Mouse (Mus musculus) liver, adult 2 months (tissue): Measurements from ENCODE around the gene Bcdin3d.

Experiments used
- CTCF ChIP-seq: fragments of 200-500 bp; IDR thresholded peaks from 2 replicates; pipeline ENCODE4 v1.5.1; 2011; ENCODE audit warnings: low read depth, low read length, control low read depth
- POLR2A ChIP-seq: fragments of 200-500 bp; IDR thresholded peaks from 2 replicates; pipeline ENCODE4 v1.6.1; 2011; ENCODE audit warnings: low read length, control low read depth; ENCODE audit not compliant: insufficient read depth; ENCODE audit errors: extremely low read depth

DNA sequence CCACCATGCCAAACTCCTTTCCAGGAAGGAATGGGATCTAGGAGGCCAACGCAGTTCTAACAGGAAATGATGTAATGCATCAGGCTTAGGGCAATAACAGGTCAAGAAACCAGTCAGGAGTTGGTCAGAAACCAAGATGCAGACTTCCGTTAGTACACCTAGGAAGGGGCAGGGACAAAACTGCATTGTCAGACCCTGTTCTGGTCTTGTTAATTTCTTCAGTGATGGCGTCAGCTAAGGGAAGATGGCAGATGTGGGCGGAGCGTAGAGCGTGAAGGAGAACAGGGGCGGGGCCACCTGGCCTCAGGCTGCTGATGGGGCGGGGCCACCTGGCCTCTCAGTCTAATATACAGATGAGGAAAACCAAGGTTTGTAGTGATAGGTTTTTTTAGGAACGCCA lies 53.4 kb downstream of the Bcdin3d start:
- TF ChIP-seq CTCF (no peak), POLR2A (no peak)
